12 mouse cellular contexts compared by ENCODE assay signal in genomic region chr16:10837903-10838302, GRCm38 (mm10). TPM values are rescaled to one million over a fixed set of nuclear protein-coding genes. Genes with fewer than 3 reads are reported as not detected.
DNase-seq lines count a peak whose midpoint lies in the region; ATAC-seq and TF ChIP-seq lines count a peak whose summit lies in the region.
"Had no signal": no experiment of that assay in that cellular context is flagged by ENCODE, and none has a peak within 500 bp of the region (broad histone marks: within the 10 kb centered on the region; RNA-seq: fewer than 3 reads in every experiment).

No protein-coding gene starts in this region.

- peak overlapping the region; percentile 37 for H3K27ac ChIP-seq in kidney, postnatal 0 days
- H3K27ac ChIP-seq in embryonic facial prominence, embryonic 13.5 days: peak overlapping the region; percentile 86
- H3K27ac ChIP-seq in limb, embryonic 10.5 days: peak overlapping the region; percentile 61
- peak overlapping the region; percentile 79 for H3K27ac ChIP-seq in stomach, postnatal 0 days (replicated peaks)
- H3K27ac ChIP-seq in hindbrain, embryonic 12.5 days: no peak overlapping the region
- H3K27ac ChIP-seq: forebrain, embryonic 15.5 days; neural tube, embryonic 15.5 days had no signal

- no peak for DNase-seq in kidney, postnatal 0 days (ENCODE audit: low spot score)
- no peak for DNase-seq in kidney, adult 18-20 months
- no peak for DNase-seq in limb, embryonic 10.5 days (ENCODE audit: low spot score)
- no peak for DNase-seq in stomach, postnatal 0 days (ENCODE audit: low spot score)
- no peak for DNase-seq in left cerebral cortex, postnatal 10 days (ENCODE audit: extremely low spot score in 1 of 2, low spot score in 2 of 2)
- no peak for DNase-seq in layer of hippocampus, adult 11-12 months (ENCODE audit: low spot score)
- DNase-seq: cerebellum, postnatal 10 days; lung, adult 2 months had no signal

- H3K4me1 ChIP-seq in kidney, postnatal 0 days (replicated peaks; ENCODE audit: insufficient read depth, low read length): peaks cover 6% of the 10 kb centered on the region; the same call in 1 of the 2 replicates
- peaks cover 55% of the 10 kb centered on the region for H3K4me1 ChIP-seq in embryonic facial prominence, embryonic 13.5 days
- H3K4me1 ChIP-seq in limb, embryonic 10.5 days: peaks cover 57% of the 10 kb centered on the region
- peaks cover 6% of the 10 kb centered on the region; the same call in 1 of the 2 replicates for H3K4me1 ChIP-seq in stomach, postnatal 0 days (replicated peaks; ENCODE audit: control insufficient read depth, insufficient read depth)
- H3K4me1 ChIP-seq in hindbrain, embryonic 12.5 days: peaks cover 28% of the 10 kb centered on the region

- no peak overlapping the region for H3K4me2 ChIP-seq in kidney, postnatal 0 days (ENCODE audit: low read length)
- peak overlapping the region; percentile 35 for H3K4me2 ChIP-seq in embryonic facial prominence, embryonic 13.5 days
- no peak overlapping the region for H3K4me2 ChIP-seq in stomach, postnatal 0 days (replicated peaks; ENCODE audit: low read depth)
- no peak overlapping the region for H3K4me2 ChIP-seq in hindbrain, embryonic 12.5 days (replicated peaks)
- H3K4me2 ChIP-seq: forebrain, embryonic 15.5 days; neural tube, embryonic 15.5 days had no signal

- no peaks in the 10 kb centered on the region for H3K27me3 ChIP-seq in kidney, postnatal 0 days (ENCODE audit: insufficient read depth, low read length)
- H3K27me3 ChIP-seq in embryonic facial prominence, embryonic 13.5 days: peaks cover 5% of the 10 kb centered on the region; the same call in 1 of the 2 replicates
- H3K27me3 ChIP-seq in limb, embryonic 10.5 days (ENCODE audit: low read depth, poor library complexity, severe bottlenecking): 0 out of 2 replicates have a peak, but pooled peaks cover 7% of the 10 kb centered on the region
- H3K27me3 ChIP-seq in stomach, postnatal 0 days (ENCODE audit: control insufficient read depth, insufficient read depth, low read length): no peaks in the 10 kb centered on the region
- H3K27me3 ChIP-seq in hindbrain, embryonic 12.5 days: peaks cover 9% of the 10 kb centered on the region; the same call in 1 of the 2 replicates
- H3K27me3 ChIP-seq: neural tube, embryonic 15.5 days had no signal

- no peaks in the 10 kb centered on the region for H3K36me3 ChIP-seq in kidney, postnatal 0 days (ENCODE audit: insufficient read depth, low read length)
- no peaks in the 10 kb centered on the region for H3K36me3 ChIP-seq in embryonic facial prominence, embryonic 13.5 days
- H3K36me3 ChIP-seq in limb, embryonic 10.5 days: peaks cover 24% of the 10 kb centered on the region
- no peaks in the 10 kb centered on the region for H3K36me3 ChIP-seq in stomach, postnatal 0 days (ENCODE audit: control insufficient read depth, insufficient read depth, low read length)
- no peaks in the 10 kb centered on the region for H3K36me3 ChIP-seq in hindbrain, embryonic 12.5 days
- H3K36me3 ChIP-seq: forebrain, embryonic 15.5 days; neural tube, embryonic 15.5 days had no signal

- no peak for TF ChIP-seq EP300 in stomach, postnatal 0 days (optimal IDR thresholded peaks at IDR 0.05)

- ATAC-seq in kidney, postnatal 0 days (replicated peaks; ENCODE audit: low FRiP score, low read depth): no peak
- no peak for ATAC-seq in embryonic facial prominence, embryonic 13.5 days (ENCODE audit: insufficient number of reproducible peaks, insufficient read depth, low FRiP score, low TSS enrichment, low read depth)
- ATAC-seq in stomach, postnatal 0 days (ENCODE audit: low FRiP score, low TSS enrichment): no peak
- no peak for ATAC-seq in hindbrain, embryonic 12.5 days (ENCODE audit: low FRiP score)
- ATAC-seq: forebrain, embryonic 15.5 days had no signal

- intact Hi-C loops in left cerebral cortex, postnatal 10 days (cut with DNase I): no loop called here

- no peak for TF ChIP-seq CTCF in kidney, postnatal 0 days (IDR thresholded peaks at IDR 0.05; ENCODE audit: low read depth)
- no peak for TF ChIP-seq CTCF in stomach, postnatal 0 days (IDR thresholded peaks at IDR 0.05; ENCODE audit: low read depth)

- H3K9ac ChIP-seq in kidney, postnatal 0 days (ENCODE audit: low read depth, low read length): no peak overlapping the region
- 0 out of 2 replicates have a peak overlapping the region, but pooled peaks have one; percentile 28 for H3K9ac ChIP-seq in embryonic facial prominence, embryonic 13.5 days
- H3K9ac ChIP-seq in stomach, postnatal 0 days (ENCODE audit: low read length): no peak overlapping the region
- H3K9ac ChIP-seq in hindbrain, embryonic 12.5 days: no peak overlapping the region
- H3K9ac ChIP-seq: forebrain, embryonic 15.5 days; neural tube, embryonic 15.5 days had no signal

- H3K9me3 ChIP-seq in kidney, postnatal 0 days (replicated peaks; ENCODE audit: low read length): no peaks in the 10 kb centered on the region
- H3K9me3 ChIP-seq in embryonic facial prominence, embryonic 13.5 days: no peaks in the 10 kb centered on the region
- no peaks in the 10 kb centered on the region for H3K9me3 ChIP-seq in limb, embryonic 10.5 days (replicated peaks)
- no peaks in the 10 kb centered on the region for H3K9me3 ChIP-seq in stomach, postnatal 0 days (ENCODE audit: control insufficient read depth, low read length)
- H3K9me3 ChIP-seq in hindbrain, embryonic 12.5 days (replicated peaks): no peaks in the 10 kb centered on the region
- H3K9me3 ChIP-seq: forebrain, embryonic 15.5 days; neural tube, embryonic 15.5 days had no signal

- WGBS in kidney, postnatal 0 days: 81% methylated on average over 1 of the region's 1 CpGs
- 86% methylated on average over 1 of the region's 1 CpGs for WGBS in embryonic facial prominence, embryonic 13.5 days
- 100% methylated on average over 1 of the region's 1 CpGs for WGBS in limb, embryonic 10.5 days
- WGBS in stomach, postnatal 0 days: 70% methylated on average over 1 of the region's 1 CpGs
- WGBS in hindbrain, embryonic 12.5 days: 100% methylated on average over 1 of the region's 1 CpGs

- H3K4me3 ChIP-seq in kidney, postnatal 0 days (replicated peaks; ENCODE audit: low read depth, low read length): no peak overlapping the region
- H3K4me3 ChIP-seq in embryonic facial prominence, embryonic 13.5 days: no peak overlapping the region
- H3K4me3 ChIP-seq in limb, embryonic 10.5 days: no peak overlapping the region
- no peak overlapping the region for H3K4me3 ChIP-seq in stomach, postnatal 0 days (ENCODE audit: low read depth, low read length)
- H3K4me3 ChIP-seq in hindbrain, embryonic 12.5 days: no peak overlapping the region
- H3K4me3 ChIP-seq: forebrain, embryonic 15.5 days; neural tube, embryonic 15.5 days had no signal

RNA-seq across cellular contexts. Expression of gene Rmi2, which starts 3.0 kb away (rescaled TPM):
- 1.6 and 2.5 TPM in 2 replicates for polyA plus RNA-seq in kidney, postnatal 0 days (2015; fragmentation: Nextera tagmentation; extraction: Ambion mirVana)
- 3.5 and 3.9 TPM in 2 replicates for polyA plus RNA-seq in embryonic facial prominence, embryonic 13.5 days (2015; fragmentation: Nextera tagmentation; extraction: Ambion mirVana)
- polyA plus RNA-seq in limb, embryonic 10.5 days (2016; fragmentation: Nextera tagmentation; extraction: Ambion mirVana): 4.2 and 4.8 TPM in 2 replicates
- polyA plus RNA-seq in stomach, postnatal 0 days (2015; fragmentation: Nextera tagmentation; extraction: Ambion mirVana): 0.76 and 1.1 TPM in 2 replicates
- under 1 TPM; 0.19 to 0.51 TPM for total RNA-seq in left cerebral cortex, postnatal 10 days (2021)
- polyA plus RNA-seq in hindbrain, embryonic 12.5 days (2016; fragmentation: Nextera tagmentation; extraction: Ambion mirVana): 2.1 and 2.2 TPM in 2 replicates

RNA-seq across cellular contexts. Expression of gene Gm11172, which starts 25.2 kb away (rescaled TPM):
- not detected in 2 replicates for polyA plus RNA-seq in kidney, postnatal 0 days (2015; fragmentation: Nextera tagmentation; extraction: Ambion mirVana)
- not detected in 2 replicates for polyA plus RNA-seq in embryonic facial prominence, embryonic 13.5 days (2015; fragmentation: Nextera tagmentation; extraction: Ambion mirVana)
- not detected in 2 replicates for polyA plus RNA-seq in limb, embryonic 10.5 days (2016; fragmentation: Nextera tagmentation; extraction: Ambion mirVana)
- not detected in 2 replicates for polyA plus RNA-seq in stomach, postnatal 0 days (2015; fragmentation: Nextera tagmentation; extraction: Ambion mirVana)
- not detected for total RNA-seq in left cerebral cortex, postnatal 10 days (2021)
- not detected in 2 replicates for polyA plus RNA-seq in hindbrain, embryonic 12.5 days (2016; fragmentation: Nextera tagmentation; extraction: Ambion mirVana)
- polyA plus RNA-seq: forebrain, embryonic 15.5 days; lung, adult 2 months; neural tube, embryonic 15.5 days had no signal

RNA-seq across cellular contexts. Expression of gene Prm1, which starts 32.3 kb away (rescaled TPM):
- polyA plus RNA-seq in kidney, postnatal 0 days (2015; fragmentation: Nextera tagmentation; extraction: Ambion mirVana): not detected in 2 replicates
- polyA plus RNA-seq in embryonic facial prominence, embryonic 13.5 days (2015; fragmentation: Nextera tagmentation; extraction: Ambion mirVana): not detected in 2 replicates
- polyA plus RNA-seq in limb, embryonic 10.5 days (2016; fragmentation: Nextera tagmentation; extraction: Ambion mirVana): not detected in 2 replicates
- 0.23 TPM in 1 of 2 replicates, not detected in the other for polyA plus RNA-seq in stomach, postnatal 0 days (2015; fragmentation: Nextera tagmentation; extraction: Ambion mirVana)
- not detected for total RNA-seq in left cerebral cortex, postnatal 10 days (2021)
- 0.57 TPM in 1 of 2 replicates, not detected in the other for polyA plus RNA-seq in hindbrain, embryonic 12.5 days (2016; fragmentation: Nextera tagmentation; extraction: Ambion mirVana)
- polyA plus RNA-seq: forebrain, embryonic 15.5 days had no signal

RNA-seq across cellular contexts. Expression of gene Prm2, which starts 42.0 kb away (rescaled TPM):
- polyA plus RNA-seq in kidney, postnatal 0 days (2015; fragmentation: Nextera tagmentation; extraction: Ambion mirVana): not detected in 2 replicates
- polyA plus RNA-seq in embryonic facial prominence, embryonic 13.5 days (2015; fragmentation: Nextera tagmentation; extraction: Ambion mirVana): not detected in 2 replicates
- polyA plus RNA-seq in limb, embryonic 10.5 days (2016; fragmentation: Nextera tagmentation; extraction: Ambion mirVana): not detected in 2 replicates
- polyA plus RNA-seq in stomach, postnatal 0 days (2015; fragmentation: Nextera tagmentation; extraction: Ambion mirVana): not detected in 2 replicates
- total RNA-seq in left cerebral cortex, postnatal 10 days (2021): not detected
- not detected in 2 replicates for polyA plus RNA-seq in hindbrain, embryonic 12.5 days (2016; fragmentation: Nextera tagmentation; extraction: Ambion mirVana)
- polyA plus RNA-seq: forebrain, embryonic 15.5 days; neural tube, embryonic 15.5 days had no signal

RNA-seq across cellular contexts. Expression of gene Prm3, which starts 47.2 kb away (rescaled TPM):
- polyA plus RNA-seq in kidney, postnatal 0 days (2015; fragmentation: Nextera tagmentation; extraction: Ambion mirVana): not detected in 2 replicates
- not detected in 2 replicates for polyA plus RNA-seq in embryonic facial prominence, embryonic 13.5 days (2015; fragmentation: Nextera tagmentation; extraction: Ambion mirVana)
- not detected in 2 replicates for polyA plus RNA-seq in limb, embryonic 10.5 days (2016; fragmentation: Nextera tagmentation; extraction: Ambion mirVana)
- polyA plus RNA-seq in stomach, postnatal 0 days (2015; fragmentation: Nextera tagmentation; extraction: Ambion mirVana): not detected in 2 replicates
- not detected for total RNA-seq in left cerebral cortex, postnatal 10 days (2021)
- not detected in 2 replicates for polyA plus RNA-seq in hindbrain, embryonic 12.5 days (2016; fragmentation: Nextera tagmentation; extraction: Ambion mirVana)
- polyA plus RNA-seq: forebrain, embryonic 15.5 days; lung, adult 2 months; neural tube, embryonic 15.5 days had no signal
